Mouse (Mus musculus): ENCODE results near the gene Fas. TPM values are rescaled to one million over a fixed set of nuclear protein-coding genes. Genes with fewer than 3 reads are reported as not detected.

The Fas gene
- 5.1 and 5.9 TPM in 2 replicates for polyA plus RNA-seq (2015; fragmentation: Nextera tagmentation; extraction: Ambion mirVana)

DNA sequence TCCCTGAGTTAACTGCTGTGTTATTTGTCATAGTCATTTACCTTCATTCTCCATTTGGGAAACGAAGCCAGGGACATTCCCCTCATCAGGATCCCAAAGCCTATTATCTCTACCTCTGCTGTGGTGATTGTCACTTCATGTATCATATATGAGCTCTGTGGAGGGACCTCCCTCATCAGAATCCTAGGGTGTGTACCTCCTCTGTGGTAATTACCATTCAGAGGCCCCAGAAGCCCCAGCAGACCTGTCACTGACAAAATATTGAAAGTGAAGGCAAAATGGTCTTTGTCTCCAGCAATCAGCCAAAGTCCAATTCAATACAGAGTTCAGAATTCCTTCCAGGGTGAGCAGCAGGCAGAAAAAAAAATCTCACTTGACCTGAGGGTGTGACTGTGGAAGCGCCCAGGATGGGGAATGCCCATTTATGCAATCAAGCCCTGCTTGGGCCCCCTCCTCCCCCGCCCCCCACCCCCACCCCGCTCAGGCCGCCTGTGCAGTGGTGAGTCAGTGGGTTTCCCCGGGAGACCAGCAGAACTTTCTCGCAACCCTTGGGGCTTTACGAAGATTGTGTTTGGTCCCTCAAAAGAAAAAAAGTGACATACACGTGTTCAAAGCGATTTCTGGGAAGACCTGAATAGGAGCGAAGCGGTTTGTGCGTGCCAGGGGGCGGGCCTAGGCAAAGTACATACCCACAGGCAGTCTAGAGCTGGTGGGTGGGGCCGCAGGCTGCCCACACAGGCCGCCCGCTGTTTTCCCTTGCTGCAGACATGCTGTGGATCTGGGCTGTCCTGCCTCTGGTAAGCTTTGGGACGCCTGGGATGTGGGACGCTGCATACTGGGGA lies at the start of gene Fas:
Gene Fas, plus strand, starts transcription at position 719 of the 842 bp plus-strand sequence.
- peak; percentile 95 for ATAC-seq (ENCODE audit: insufficient read depth, low FRiP score)

DNA sequence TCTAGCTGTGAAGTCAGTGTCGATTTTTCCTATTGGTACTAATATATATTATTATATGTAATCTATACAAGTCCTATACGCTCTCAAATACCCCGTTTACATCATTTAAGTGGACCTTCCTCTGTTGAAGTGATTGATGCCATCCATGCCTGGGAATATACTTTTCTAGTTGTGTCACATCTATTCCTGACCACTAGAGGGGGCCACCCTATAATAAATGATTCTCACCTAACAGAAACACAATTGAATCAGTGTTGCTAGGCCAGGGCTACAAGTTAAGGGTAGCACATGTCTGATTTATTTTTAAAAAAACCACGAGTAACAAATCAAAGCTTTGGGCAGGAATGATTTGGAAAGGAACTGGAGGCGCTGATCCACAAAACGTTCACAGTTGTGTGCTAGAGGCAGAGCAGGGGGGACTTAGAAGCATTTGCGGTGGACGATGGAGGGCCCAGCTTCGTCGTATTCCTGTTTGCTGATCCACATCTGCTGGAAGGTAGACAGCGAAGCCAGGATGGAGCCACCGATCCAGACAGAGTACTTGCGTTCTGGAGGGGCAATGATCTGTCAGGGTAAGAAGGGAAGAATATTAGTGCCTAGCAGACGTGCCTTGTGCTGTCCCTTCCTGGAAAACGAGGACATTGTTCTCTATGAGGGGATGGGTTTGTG lies 49.1 kb upstream of the Fas start:
- H3K9me3 ChIP-seq (replicated peaks; ENCODE audit: control insufficient read depth, low read length): no peaks in the 10 kb centered on the region
- 61% methylated on average over 15 of the region's 15 CpGs for WGBS
- ATAC-seq (ENCODE audit: insufficient read depth, low FRiP score): no peak
- no peak overlapping the region for H3K4me2 ChIP-seq (ENCODE audit: low read depth, low read length)
- no peaks in the 10 kb centered on the region for H3K27me3 ChIP-seq (ENCODE audit: control insufficient read depth, insufficient read depth, low read length)
- peaks cover 4% of the 10 kb centered on the region; the same call in 1 of the 2 replicates for H3K36me3 ChIP-seq (ENCODE audit: control insufficient read depth, insufficient read depth, low read length)
- H3K4me1 ChIP-seq (ENCODE audit: control insufficient read depth, insufficient read depth, low read length): no peaks in the 10 kb centered on the region
- H3K27ac ChIP-seq (ENCODE audit: low read length): no peak overlapping the region
- H3K4me3 ChIP-seq (replicated peaks; ENCODE audit: low read length): no peak overlapping the region
- H3K9ac ChIP-seq (ENCODE audit: low read length): no peak overlapping the region

More for the DNA sequence above, at the start of gene Fas:
- Histone ChIP-seq H3K36me3 (ENCODE audit: control insufficient read depth, insufficient read depth, low read length) (no peaks in the 10 kb centered on the region), H3K9me3 (replicated peaks; ENCODE audit: control insufficient read depth, low read length) (no peaks in the 10 kb centered on the region), H3K9ac (ENCODE audit: low read length) (peak within 1 kb of the TSS; percentile 63), H3K27me3 (ENCODE audit: control insufficient read depth, insufficient read depth, low read length) (no peaks in the 10 kb centered on the region), H3K4me3 (replicated peaks; ENCODE audit: low read length) (peak within 1 kb of the TSS; percentile 58), H3K4me1 (ENCODE audit: control insufficient read depth, insufficient read depth, low read length) (0 out of 2 replicates have a peak, but pooled peaks cover 7% of the 10 kb centered on the region), H3K4me2 (ENCODE audit: low read depth, low read length) (peak within 1 kb of the TSS; percentile 97), H3K27ac (ENCODE audit: low read length) (no peak within 1 kb of the TSS; the same call in 1 of the 2 replicates)
- 3% methylated on average over 18 of the region's 19 CpGs for WGBS

DNA sequence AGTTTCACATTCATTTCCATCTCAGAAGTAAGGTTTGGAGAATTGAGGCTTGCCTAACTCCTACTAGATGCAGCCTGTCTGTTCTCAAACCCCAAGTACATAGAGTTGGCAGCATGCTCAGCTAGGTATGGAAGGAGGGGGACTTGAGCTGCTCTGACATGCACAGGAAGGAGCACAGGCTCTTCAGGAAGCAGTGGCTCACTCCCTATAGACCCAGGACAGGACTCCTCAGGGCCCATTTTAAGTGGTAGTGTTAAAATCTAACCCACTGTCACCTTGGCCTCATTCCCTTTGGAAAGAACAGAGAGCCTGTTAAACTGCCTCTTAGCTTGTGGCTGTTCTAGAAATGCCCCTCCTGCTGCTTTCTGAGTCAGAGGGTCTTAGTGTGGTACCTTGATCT lies 47.5 kb upstream of the Fas start:
- H3K4me1 ChIP-seq (ENCODE audit: control insufficient read depth, insufficient read depth, low read length): no peaks in the 10 kb centered on the region
- no peak overlapping the region for H3K4me2 ChIP-seq (ENCODE audit: low read depth, low read length)
- H3K9me3 ChIP-seq (replicated peaks; ENCODE audit: control insufficient read depth, low read length): no peaks in the 10 kb centered on the region
- no peak overlapping the region for H3K9ac ChIP-seq (ENCODE audit: low read length)
- H3K4me3 ChIP-seq (replicated peaks; ENCODE audit: low read length): no peak overlapping the region
- no peak overlapping the region for H3K27ac ChIP-seq (ENCODE audit: low read length)
- H3K36me3 ChIP-seq (ENCODE audit: control insufficient read depth, insufficient read depth, low read length): no peaks in the 10 kb centered on the region
- H3K27me3 ChIP-seq (ENCODE audit: control insufficient read depth, insufficient read depth, low read length): no peaks in the 10 kb centered on the region
- ATAC-seq (ENCODE audit: insufficient read depth, low FRiP score): no peak

DNA sequence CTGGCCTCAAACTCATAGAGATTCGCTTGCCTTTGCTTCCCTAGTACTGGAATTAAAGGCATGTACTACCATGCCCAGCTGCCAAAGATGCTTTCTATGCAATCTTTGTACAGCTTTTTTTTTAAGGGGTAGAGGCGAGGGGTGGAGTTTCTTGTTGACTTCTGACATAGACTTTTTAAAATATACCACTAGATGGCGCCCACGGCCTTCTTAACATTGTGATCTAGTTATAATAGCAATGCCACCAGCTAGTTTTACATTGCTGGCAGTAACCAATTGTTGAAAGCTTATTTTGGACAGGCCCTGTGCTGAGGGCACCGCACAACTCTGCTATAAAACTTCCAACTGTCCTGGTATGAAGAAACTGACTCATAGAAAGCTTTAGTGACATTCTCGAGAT lies 46.4 kb upstream of the Fas start:
- Histone ChIP-seq H3K27ac (ENCODE audit: low read length) (no peak overlapping the region), H3K36me3 (ENCODE audit: control insufficient read depth, insufficient read depth, low read length) (no peaks in the 10 kb centered on the region), H3K4me3 (replicated peaks; ENCODE audit: low read length) (no peak overlapping the region), H3K4me1 (ENCODE audit: control insufficient read depth, insufficient read depth, low read length) (no peaks in the 10 kb centered on the region), H3K27me3 (ENCODE audit: control insufficient read depth, insufficient read depth, low read length) (no peaks in the 10 kb centered on the region), H3K9me3 (replicated peaks; ENCODE audit: control insufficient read depth, low read length) (no peaks in the 10 kb centered on the region), H3K9ac (ENCODE audit: low read length) (no peak overlapping the region), H3K4me2 (ENCODE audit: low read depth, low read length) (no peak overlapping the region)
- ATAC-seq (ENCODE audit: insufficient read depth, low FRiP score): no peak
- WGBS: 15% methylated on average over 6 of the region's 6 CpGs

DNA sequence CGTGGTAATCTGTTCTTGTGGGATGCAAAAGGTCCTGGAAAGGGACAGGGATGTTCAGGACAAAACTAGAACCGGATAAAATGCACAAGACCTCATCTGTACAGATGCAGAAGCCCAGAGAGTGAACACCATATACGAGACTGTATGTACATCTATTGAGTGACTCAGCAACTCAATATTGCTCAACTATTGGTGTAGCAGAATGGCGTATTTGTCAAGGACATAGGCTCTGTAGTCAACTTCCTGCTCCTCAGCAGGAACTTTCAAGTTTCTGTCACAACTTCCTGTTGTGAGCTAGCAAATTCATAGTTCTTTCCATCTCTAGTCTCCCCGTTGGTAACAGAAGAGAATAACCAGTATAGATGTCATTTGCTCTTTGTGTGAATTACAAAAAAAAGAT lies 41.9 kb upstream of the Fas start:
- 75% methylated on average over 5 of the region's 5 CpGs for WGBS
- H3K4me3 ChIP-seq (replicated peaks; ENCODE audit: low read length): no peak overlapping the region
- no peaks in the 10 kb centered on the region for H3K36me3 ChIP-seq (ENCODE audit: control insufficient read depth, insufficient read depth, low read length)
- no peaks in the 10 kb centered on the region for H3K9me3 ChIP-seq (replicated peaks; ENCODE audit: control insufficient read depth, low read length)
- no peaks in the 10 kb centered on the region for H3K27me3 ChIP-seq (ENCODE audit: control insufficient read depth, insufficient read depth, low read length)
- H3K27ac ChIP-seq (ENCODE audit: low read length): no peak overlapping the region
- H3K4me2 ChIP-seq (ENCODE audit: low read depth, low read length): no peak overlapping the region
- no peaks in the 10 kb centered on the region for H3K4me1 ChIP-seq (ENCODE audit: control insufficient read depth, insufficient read depth, low read length)
- H3K9ac ChIP-seq (ENCODE audit: low read length): no peak overlapping the region
- no peak for ATAC-seq (ENCODE audit: insufficient read depth, low FRiP score)

DNA sequence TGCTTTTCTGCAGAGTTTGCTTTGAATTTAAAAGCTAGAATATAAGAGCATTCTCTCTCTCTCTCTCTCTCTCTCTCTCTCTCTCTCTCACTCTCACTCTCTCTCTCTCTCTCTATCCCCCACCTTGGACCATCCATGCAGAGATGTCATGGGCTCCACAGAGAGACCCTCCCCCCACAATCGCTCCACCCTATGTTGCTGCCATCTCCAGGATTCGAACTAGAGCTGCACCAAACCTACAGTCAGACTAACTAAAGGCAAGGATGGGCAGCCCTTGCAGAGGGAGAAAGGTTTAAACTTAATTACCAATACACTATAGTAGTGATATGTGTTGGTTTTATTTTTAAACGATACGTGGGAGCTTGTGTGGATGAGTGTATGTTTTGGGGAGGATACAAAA lies 39.8 kb upstream of the Fas start:
- peak overlapping the region; percentile 24; the same call in 1 of the 2 replicates for H3K4me2 ChIP-seq (ENCODE audit: low read depth, low read length)
- no peaks in the 10 kb centered on the region for H3K27me3 ChIP-seq (ENCODE audit: control insufficient read depth, insufficient read depth, low read length)
- H3K4me1 ChIP-seq (ENCODE audit: control insufficient read depth, insufficient read depth, low read length): no peaks in the 10 kb centered on the region
- H3K27ac ChIP-seq (ENCODE audit: low read length): no peak overlapping the region
- H3K9me3 ChIP-seq (replicated peaks; ENCODE audit: control insufficient read depth, low read length): no peaks in the 10 kb centered on the region
- H3K36me3 ChIP-seq (ENCODE audit: control insufficient read depth, insufficient read depth, low read length): no peaks in the 10 kb centered on the region
- no peak for ATAC-seq (ENCODE audit: insufficient read depth, low FRiP score)
- no peak overlapping the region for H3K9ac ChIP-seq (ENCODE audit: low read length)
- 85% methylated on average over 4 of the region's 4 CpGs for WGBS
- H3K4me3 ChIP-seq (replicated peaks; ENCODE audit: low read length): no peak overlapping the region; the same call in 1 of the 2 replicates

DNA sequence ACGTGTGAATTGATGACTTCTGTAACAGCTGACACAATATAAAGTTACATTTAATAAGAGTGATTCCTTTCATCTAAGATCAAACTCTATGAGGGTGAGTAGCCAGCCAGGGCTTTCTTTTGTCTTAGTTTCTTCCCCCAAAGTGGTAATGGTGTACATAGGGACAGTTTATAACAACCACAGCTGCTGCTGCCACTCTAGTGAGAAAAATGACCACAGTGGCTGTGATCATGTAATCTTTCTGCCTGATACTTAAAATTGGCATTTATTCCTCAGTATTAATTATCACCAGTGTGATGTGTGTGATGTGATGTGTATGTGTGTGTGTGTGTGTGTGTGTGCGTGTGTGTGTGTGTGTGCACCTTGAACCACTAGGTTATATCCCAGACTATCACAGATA lies 38.6 kb upstream of the Fas start:
- ATAC-seq (ENCODE audit: insufficient read depth, low FRiP score): no peak
- H3K4me1 ChIP-seq (ENCODE audit: control insufficient read depth, insufficient read depth, low read length): no peaks in the 10 kb centered on the region
- WGBS: 61% methylated on average over 2 of the region's 2 CpGs
- no peaks in the 10 kb centered on the region for H3K27me3 ChIP-seq (ENCODE audit: control insufficient read depth, insufficient read depth, low read length)
- 0 out of 2 replicates have a peak overlapping the region, but pooled peaks have one; percentile 62 for H3K9ac ChIP-seq (ENCODE audit: low read length)
- peak overlapping the region; percentile 45 for H3K4me2 ChIP-seq (ENCODE audit: low read depth, low read length)
- H3K9me3 ChIP-seq (replicated peaks; ENCODE audit: control insufficient read depth, low read length): no peaks in the 10 kb centered on the region
- H3K4me3 ChIP-seq (replicated peaks; ENCODE audit: low read length): peak overlapping the region; percentile 38
- no peaks in the 10 kb centered on the region for H3K36me3 ChIP-seq (ENCODE audit: control insufficient read depth, insufficient read depth, low read length)
- peak overlapping the region; percentile 69; the same call in 1 of the 2 replicates for H3K27ac ChIP-seq (ENCODE audit: low read length)

DNA sequence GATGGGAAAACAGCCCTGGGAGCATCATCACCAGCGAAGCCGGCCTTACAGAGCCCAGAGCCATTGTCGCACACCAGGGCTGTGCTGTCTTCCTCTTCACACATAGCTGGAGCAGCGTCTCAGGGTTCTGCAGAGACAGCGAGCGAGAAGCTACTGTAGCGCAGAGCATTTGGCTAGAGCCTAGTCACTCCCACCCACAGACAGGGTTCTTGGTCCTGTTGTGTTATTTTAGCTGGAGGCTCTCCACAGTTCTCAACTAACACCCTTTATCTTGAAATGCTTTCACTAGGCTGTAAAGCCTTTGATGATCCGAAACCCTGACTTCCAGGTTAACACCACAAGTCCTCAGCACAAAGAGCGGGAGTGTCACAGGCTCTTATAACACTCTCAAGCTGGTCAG lies 38.0 kb upstream of the Fas start:
- H3K4me1 ChIP-seq (ENCODE audit: control insufficient read depth, insufficient read depth, low read length): no peaks in the 10 kb centered on the region
- H3K36me3 ChIP-seq (ENCODE audit: control insufficient read depth, insufficient read depth, low read length): no peaks in the 10 kb centered on the region
- no peaks in the 10 kb centered on the region for H3K27me3 ChIP-seq (ENCODE audit: control insufficient read depth, insufficient read depth, low read length)
- 73% methylated on average over 9 of the region's 9 CpGs for WGBS
- peak overlapping the region; percentile 45 for H3K4me2 ChIP-seq (ENCODE audit: low read depth, low read length)
- ATAC-seq (ENCODE audit: insufficient read depth, low FRiP score): no peak
- H3K4me3 ChIP-seq (replicated peaks; ENCODE audit: low read length): peak overlapping the region; percentile 38
- peak overlapping the region; percentile 69 for H3K27ac ChIP-seq (ENCODE audit: low read length)
- H3K9ac ChIP-seq (ENCODE audit: low read length): peak overlapping the region; percentile 62
- no peaks in the 10 kb centered on the region for H3K9me3 ChIP-seq (replicated peaks; ENCODE audit: control insufficient read depth, low read length)
